Mouse (Mus musculus): ENCODE results near the gene Lmx1a. TPM values are rescaled to one million over a fixed set of nuclear protein-coding genes. Genes with fewer than 3 reads are reported as not detected.
A peak's percentile ranks its signal among the peaks of the same experiment; 100 is the strongest.

The Lmx1a gene
- total RNA-seq, 2 experiments from 2014 or later = not detected

DNA sequence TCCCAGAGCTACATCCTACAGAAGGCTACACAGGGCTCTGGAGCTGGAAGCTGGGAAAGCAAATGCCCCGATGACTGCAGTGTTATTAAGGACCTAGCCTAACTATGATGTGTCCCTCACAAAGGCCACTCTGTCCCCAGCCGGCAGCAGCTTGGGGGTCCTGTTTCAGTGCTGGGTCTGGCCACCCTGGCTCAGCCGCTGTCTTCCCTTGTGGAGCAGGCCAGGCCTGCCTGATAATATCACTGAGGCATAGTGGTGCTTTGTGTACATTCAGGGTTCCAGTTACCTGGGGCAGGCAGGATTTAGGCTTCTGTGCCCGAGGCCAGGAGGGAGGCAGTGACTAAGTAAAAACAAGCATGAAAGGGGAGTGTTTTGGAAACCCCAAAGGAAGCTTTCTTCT is 188.9 kb downstream of the Lmx1a start:
- DNase-seq (ENCODE audit: low spot score in 2 of 2) = no peak

- no peak for DNase-seq (ENCODE audit: low spot score in 2 of 2)
Observed at GRCm38 (mm10) chr1:167878354-167878753, 189.3 kb downstream of the Lmx1a start.

GRCm38 (mm10) chr1:167885776-167886175 is 196.7 kb downstream of the Lmx1a start:
- no peak for DNase-seq (ENCODE audit: low spot score in 2 of 2)

GRCm38 (mm10) chr1:167888120-167888519 is 199.1 kb downstream of the Lmx1a start:
- no peak for DNase-seq (ENCODE audit: low spot score in 2 of 2)

GRCm38 (mm10) chr1:167888816-167889215 is 199.8 kb downstream of the Lmx1a start:
- DNase-seq (ENCODE audit: low spot score in 2 of 2) = no peak

DNA sequence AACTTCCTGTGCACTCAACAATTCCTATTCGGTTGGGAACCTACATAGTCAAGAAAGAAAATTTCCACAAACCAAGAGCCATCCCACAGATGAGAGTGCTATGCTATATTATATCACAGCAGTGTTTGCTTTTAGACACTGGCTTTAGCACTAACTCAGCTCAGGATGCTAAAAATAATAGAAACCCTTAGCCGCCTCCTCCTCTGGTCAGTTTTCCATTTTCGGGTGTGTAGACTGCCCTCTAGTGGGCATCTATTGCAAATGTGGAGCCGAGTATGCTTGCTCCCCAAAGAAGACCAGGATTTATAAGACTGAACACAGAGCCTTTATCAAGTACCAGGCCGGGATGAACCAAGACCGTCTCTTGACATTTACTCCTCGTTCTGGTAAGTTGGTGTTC is 207.2 kb downstream of the Lmx1a start:
- peak in 1 of 2 experiments; percentile 7 for DNase-seq (ENCODE audit: low spot score in 2 of 2)

Other genes with a start within 250 kb of the Lmx1a start
- gene Lrrc52, start 222.5 kb upstream of the Lmx1a start, total RNA-seq (2021) = 1 to 10 TPM in 1 of 2 experiments, not detected in 1; 1.2 TPM
- gene Rxrg, start 90.9 kb upstream of the Lmx1a start, total RNA-seq (2021) = 1 to 10 TPM; 4.6 to 10.0 TPM